7 mouse cellular contexts compared by ENCODE assay signal in genomic region chr13:100553042-100553437, GRCm38 (mm10). TPM values are rescaled to one million over a fixed set of nuclear protein-coding genes. Genes with fewer than 3 reads are reported as not detected.
DNase-seq lines count a peak whose midpoint lies in the region; ATAC-seq and TF ChIP-seq lines count a peak whose summit lies in the region.

No protein-coding gene starts in this region.

- H3K27me3 ChIP-seq in embryonic facial prominence, embryonic 12.5 days = peaks cover 51% of the 10 kb centered on the region
- peaks cover 37% of the 10 kb centered on the region for H3K27me3 ChIP-seq in hindbrain, embryonic 16.5 days (replicated peaks; ENCODE audit: control insufficient read depth, insufficient read depth, low read length)
- H3K27me3 ChIP-seq in myocyte (ENCODE audit: control insufficient read depth, insufficient read depth, insufficient read length) = peaks cover 23% of the 10 kb centered on the region

- no peak overlapping the region for H3ac ChIP-seq in myocyte (ENCODE audit: control insufficient read depth, insufficient read length)

- H3K36me3 ChIP-seq in embryonic facial prominence, embryonic 12.5 days = no peaks in the 10 kb centered on the region
- H3K36me3 ChIP-seq in hindbrain, embryonic 16.5 days (ENCODE audit: control insufficient read depth, insufficient read depth, low read length) = no peaks in the 10 kb centered on the region
- H3K36me3 ChIP-seq in myocyte (ENCODE audit: control insufficient read depth, insufficient read depth) = no peaks in the 10 kb centered on the region

- no peaks in the 10 kb centered on the region for H3K9me3 ChIP-seq in embryonic facial prominence, embryonic 12.5 days
- H3K9me3 ChIP-seq in hindbrain, embryonic 16.5 days (ENCODE audit: control insufficient read depth, low read length) = no peaks in the 10 kb centered on the region

- TF ChIP-seq CTCF in left cerebral cortex, adult 2 months (IDR thresholded peaks at IDR 0.05) = no peak

- H3K4me3 ChIP-seq in left cerebral cortex, adult 2 months = peak overlapping the region; percentile 78
- H3K4me3 ChIP-seq in embryonic facial prominence, embryonic 12.5 days = peak overlapping the region; percentile 51
- H3K4me3 ChIP-seq in hindbrain, embryonic 16.5 days (ENCODE audit: low read length) = peak overlapping the region; percentile 80
- H3K4me3 ChIP-seq in myocyte = peak overlapping the region; percentile 20

- H3K27ac ChIP-seq in left cerebral cortex, adult 2 months = peak overlapping the region; percentile 76
- no peak overlapping the region for H3K27ac ChIP-seq in embryonic facial prominence, embryonic 12.5 days
- no peak overlapping the region for H3K27ac ChIP-seq in hindbrain, embryonic 16.5 days (ENCODE audit: low read depth, low read length)

- TF ChIP-seq POLR2A in myocyte (IDR thresholded peaks at IDR 0.05; ENCODE audit: insufficient read length, low read depth) = no peak

- H3K4me2 ChIP-seq in embryonic facial prominence, embryonic 12.5 days (replicated peaks) = peak overlapping the region; percentile 90
- H3K4me2 ChIP-seq in hindbrain, embryonic 16.5 days (ENCODE audit: low read length) = peak overlapping the region; percentile 99
- peak overlapping the region; percentile 83 for H3K4me2 ChIP-seq in myocyte (ENCODE audit: low read depth)

- H3K79me2 ChIP-seq in myocyte (ENCODE audit: control insufficient read depth, insufficient read depth) = no peaks in the 10 kb centered on the region

- no peak for ATAC-seq in embryonic facial prominence, embryonic 12.5 days (ENCODE audit: insufficient number of reproducible peaks, insufficient read depth, low FRiP score, low TSS enrichment)
- no peak for ATAC-seq in hindbrain, embryonic 16.5 days
- no peak for ATAC-seq in CD4-positive, CD25-positive, alpha-beta regulatory T cell, adult 4 months

- peaks cover 20% of the 10 kb centered on the region; the same call in 1 of the 2 replicates for H3K4me1 ChIP-seq in embryonic facial prominence, embryonic 12.5 days
- peaks cover 15% of the 10 kb centered on the region for H3K4me1 ChIP-seq in hindbrain, embryonic 16.5 days (ENCODE audit: control insufficient read depth, insufficient read depth, low read depth, low read length)

- intact Hi-C loops in left cerebral cortex, adult 2 months (cut with DNase I) = no loop called here
- intact Hi-C loops in left cerebral cortex, postnatal 4 days (cut with DNase I) = no loop called here

- DNase-seq in left cerebral cortex, adult 2 months (ENCODE audit: extremely low spot score in 1 of 2, low spot score in 2 of 2) = no peak
- DNase-seq in left cerebral cortex, postnatal 4 days = no peak
- no peak for DNase-seq in gastrocnemius, adult 18-20 months (ENCODE audit: low spot score)

- 5% methylated on average over 12 of the region's 12 CpGs for WGBS in embryonic facial prominence, embryonic 12.5 days
- WGBS in hindbrain, embryonic 16.5 days = 5% methylated on average over 12 of the region's 12 CpGs

- H3K9ac ChIP-seq in embryonic facial prominence, embryonic 12.5 days = peak overlapping the region; percentile 40; the same call in 1 of the 2 replicates
- peak overlapping the region; percentile 71 for H3K9ac ChIP-seq in hindbrain, embryonic 16.5 days (ENCODE audit: low read depth, low read length)

TF ChIP-seq in myocyte, 11 proteins besides CTCF, POLR2A, EP300 and RAD21:
- TF ChIP-seq MAX (IDR thresholded peaks at IDR 0.05; ENCODE audit: low read depth) (no peak), E2F4 (IDR thresholded peaks at IDR 0.05; ENCODE audit: insufficient read depth) (no peak), POLR2AphosphoS2 (IDR thresholded peaks at IDR 0.05; ENCODE audit: insufficient read length, low read depth) (no peak), SRF (IDR thresholded peaks at IDR 0.05; ENCODE audit: control insufficient read depth, insufficient read length, low read depth) (no peak), USF1 (IDR thresholded peaks at IDR 0.05; ENCODE audit: low read depth) (no peak), TCF12 (IDR thresholded peaks at IDR 0.05; ENCODE audit: insufficient read depth, poor library complexity, severe bottlenecking) (no peak), TCF3 (IDR thresholded peaks at IDR 0.05; ENCODE audit: insufficient read length, low read depth) (no peak), CEBPB (IDR thresholded peaks at IDR 0.05; ENCODE audit: insufficient read depth, poor library complexity, severe bottlenecking) (no peak), MYOD1 (IDR thresholded peaks at IDR 0.05; ENCODE audit: control insufficient read depth in 1 of 3, insufficient read length in 2 of 3, low read depth in 2 of 3) (no peak), REST (IDR thresholded peaks at IDR 0.05; ENCODE audit: insufficient read depth, insufficient read length) (no peak), MYOG (IDR thresholded peaks at IDR 0.05; ENCODE audit: control insufficient read depth in 1 of 3, insufficient read depth in 1 of 3, insufficient read length in 2 of 3, low read depth in 2 of 3) (no peak)

RNA-seq across cellular contexts. Expression of gene Ocln, which starts 0.5 kb away (rescaled TPM):
- total RNA-seq in left cerebral cortex, adult 2 months (2021) = 1 to 10 TPM; 7.1 to 8.0 TPM
- 1 to 10 TPM; 7.9 to 8.8 TPM for total RNA-seq in left cerebral cortex, postnatal 4 days (2021)
- polyA plus RNA-seq in embryonic facial prominence, embryonic 12.5 days (2016; fragmentation: Nextera tagmentation; extraction: Ambion mirVana) = 5.8 and 7.5 TPM in 2 replicates
- polyA plus RNA-seq in hindbrain, embryonic 16.5 days (2015; fragmentation: Nextera tagmentation; extraction: Ambion mirVana) = 13.8 and 15.1 TPM in 2 replicates
- 0.05 TPM for polyA plus RNA-seq in myocyte (2012; fragmentation: generic; extraction: Trizol)
- total RNA-seq in gastrocnemius, adult 18-20 months (2021) = under 1 TPM in 1 of 2 experiments, not detected in 1; 0.14 TPM
- polyA plus RNA-seq in CD4-positive, CD25-positive, alpha-beta regulatory T cell, adult 4 months (2017; shearing (Covaris generic)) = under 1 TPM; 0.69 to 0.82 TPM

Comparison
In these comparisons a context has a peak if more than half of its experiments do, and no peak if none do; other contexts are left out.
1. H3K4me3 ChIP-seq: peak in every context shown above with its lines; median percentile 80 in hindbrain, embryonic 16.5 days; 78 in left cerebral cortex, adult 2 months; 51 in embryonic facial prominence, embryonic 12.5 days; 20 in myocyte.